Mouse (Mus musculus) neural tube, embryonic 11.5 days (tissue): ENCODE measurements at regions not wholly inside any gene's neighbourhood (a gene's known extent, or its start where the extent isn't known, plus 50 kb on each side); places are given as distances from the start of the nearest gene placed in this dataset.

Experiments
- ATAC-seq: fragments of 200-750 bp; cut with Nextera tagmentation; 2 replicates; pipeline ENCODE4 v1.8.0; 2017; ENCODE audit warnings: moderate number of reproducible peaks, mild to moderate bottlenecking, moderate TSS enrichment, moderate library complexity; ENCODE audit not compliant: insufficient read depth, low FRiP score, low TSS enrichment
- DNase-seq: peaks from one replicate; pipeline ENCODE4 v3.0.0-alpha.2; 2015; ENCODE audit warnings: low spot score
- H3K27ac ChIP-seq: fragments of 300-500 bp; sonication (generic); 2 replicates; pipeline ENCODE4 v1.5.1; 2014; ENCODE audit warnings: low read depth, mild to moderate bottlenecking, low read length
- H3K27me3 ChIP-seq: fragments of 300-500 bp; sonication (generic); 2 replicates; pipeline ENCODE4 v1.6.1; 2014; ENCODE audit warnings: mild to moderate bottlenecking, low read length, mixed read lengths; ENCODE audit not compliant: control insufficient read depth, insufficient read depth
- H3K36me3 ChIP-seq: fragments of 300-500 bp; sonication (generic); 2 replicates; pipeline ENCODE4 v1.6.1; 2014; ENCODE audit warnings: mild to moderate bottlenecking, low read length, moderate library complexity, mixed read lengths; ENCODE audit not compliant: control insufficient read depth, insufficient read depth
- H3K4me1 ChIP-seq: fragments of 300-500 bp; sonication (generic); 2 replicates; pipeline ENCODE4 v1.6.1; 2014; ENCODE audit warnings: low read length, mixed read lengths; ENCODE audit not compliant: control insufficient read depth, insufficient read depth
- H3K4me2 ChIP-seq: fragments of 300-500 bp; sonication (generic); 2 replicates; pipeline ENCODE4 v1.6.1; 2014; ENCODE audit warnings: low read depth, mild to moderate bottlenecking, moderate library complexity
- H3K4me3 ChIP-seq: fragments of 300-500 bp; sonication (generic); 2 replicates; pipeline ENCODE4 v1.5.1; 2014; ENCODE audit warnings: low read depth, low read length
- H3K9ac ChIP-seq: fragments of 300-500 bp; sonication (generic); 2 replicates; pipeline ENCODE4 v1.6.1; 2014; ENCODE audit warnings: mild to moderate bottlenecking, low read length
- H3K9me3 ChIP-seq: fragments of 300-500 bp; sonication (generic); 2 replicates; pipeline ENCODE4 v1.6.1; 2016; ENCODE audit warnings: low read length; ENCODE audit not compliant: control insufficient read depth
- WGBS: fragments of 180-500 bp; shearing (Covaris S2); extraction: QIAGEN DNeasy Blood & Tissue Kit; methylation state at CpG from one replicate; pipeline ENCODE4 v1.1.7; 2014; 5-methylcytosine and 5-hydroxymethylcytosine counted together

DNA sequence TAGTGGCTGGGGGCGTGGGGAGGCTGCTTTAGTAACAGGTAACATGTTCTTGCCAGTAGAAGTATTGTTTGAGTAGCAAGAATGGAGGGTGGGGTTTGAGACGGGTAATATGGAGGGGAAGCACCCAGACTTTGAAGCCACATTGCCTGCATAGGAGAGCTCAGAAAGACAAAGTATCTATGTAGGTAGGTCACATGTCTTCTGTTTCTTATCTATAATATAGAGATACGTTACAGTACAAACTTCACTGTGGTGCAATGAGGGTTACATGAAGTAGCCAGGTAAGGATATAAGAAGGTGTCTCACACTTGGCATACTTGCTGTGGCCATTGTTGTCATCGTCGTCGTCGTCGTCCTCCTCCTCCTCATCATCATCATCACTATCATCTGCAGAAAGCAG, 77.6 kb upstream of the Slco3a1 start:
- H3K27me3 ChIP-seq, result no peaks in the 10 kb centered on the region
- WGBS, result 90% methylated on average over 8 of the region's 8 CpGs
- no peak overlapping the region for H3K4me2 ChIP-seq
- H3K4me3 ChIP-seq, result no peak overlapping the region
- ATAC-seq (no peak), DNase-seq (no peak)
- H3K9ac ChIP-seq, result no peak overlapping the region
- H3K27ac ChIP-seq, result no peak overlapping the region
- no peaks in the 10 kb centered on the region for H3K36me3 ChIP-seq
- no peaks in the 10 kb centered on the region for H3K4me1 ChIP-seq
- no peaks in the 10 kb centered on the region for H3K9me3 ChIP-seq

DNA sequence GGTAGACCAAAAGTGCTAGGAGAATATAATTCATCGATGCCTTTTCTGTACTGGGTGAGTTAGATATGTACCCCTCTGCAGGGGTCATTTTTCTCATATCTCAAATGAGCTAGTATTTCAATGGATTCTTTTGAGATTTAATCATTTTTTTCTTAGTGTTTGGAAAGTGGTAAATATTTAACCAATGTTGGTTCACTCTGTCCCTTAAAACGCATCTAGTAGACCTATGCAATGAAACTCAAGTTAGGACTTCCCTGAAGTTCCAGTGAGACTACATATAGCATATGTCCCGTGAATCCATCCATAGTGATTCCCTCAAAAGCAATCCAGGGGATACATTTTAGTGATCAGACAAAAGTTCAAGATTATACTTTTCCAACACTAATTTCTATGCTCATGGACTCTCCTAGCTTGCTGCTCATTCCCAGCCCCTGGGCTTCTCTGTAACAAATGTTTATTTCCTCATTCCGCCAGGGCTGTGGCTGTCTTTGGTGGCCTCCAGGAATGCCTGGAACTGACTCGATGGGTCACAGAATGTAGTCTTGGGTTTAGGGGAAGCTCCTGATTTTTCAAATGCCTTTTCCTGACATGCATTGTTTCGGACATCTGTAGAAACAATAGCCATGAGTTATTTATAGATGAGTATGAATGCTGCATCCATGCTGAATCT, 74.4 kb upstream of the Slco3a1 start:
- Histone ChIP-seq H3K36me3 (no peaks in the 10 kb centered on the region), H3K27ac (no peak overlapping the region), H3K9me3 (no peaks in the 10 kb centered on the region), H3K4me2 (no peak overlapping the region), H3K4me3 (no peak overlapping the region), H3K27me3 (no peaks in the 10 kb centered on the region), H3K4me1 (no peaks in the 10 kb centered on the region), H3K9ac (no peak overlapping the region)
- WGBS, result 83% methylated on average over 6 of the region's 6 CpGs
- no peak for DNase-seq
- no peak for ATAC-seq
